Mouse (Mus musculus): Measurements from ENCODE around the gene Ccdc92b. TPM values are rescaled to one million over a fixed set of nuclear protein-coding genes. Genes with fewer than 3 reads are reported as not detected.

The Ccdc92b gene
- polyA plus RNA-seq, 1 experiment from 2014 or later, result 3.3 TPM

DNA sequence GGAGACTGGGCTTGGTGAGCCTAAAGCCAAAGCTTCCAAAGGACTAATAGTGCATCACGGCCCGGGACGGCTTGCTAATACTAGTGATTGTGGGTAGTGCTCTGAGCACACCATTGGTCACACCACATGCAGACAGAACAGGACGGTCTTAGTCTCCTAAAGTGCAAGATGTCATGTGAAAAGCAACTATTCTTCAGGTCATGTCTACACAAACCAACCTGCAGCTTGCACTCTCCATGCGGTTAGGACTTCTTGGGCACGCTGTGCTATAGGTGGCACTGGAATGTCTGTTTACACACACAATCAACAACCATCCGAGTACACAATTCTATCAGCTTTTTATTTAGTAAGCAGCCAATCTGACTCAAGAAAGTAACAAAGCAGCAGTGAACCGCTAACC is 55.3 kb downstream of the Ccdc92b start:
- Histone ChIP-seq H3K9me3 (no peaks in the 10 kb centered on the region), H3K4me2 (no peak overlapping the region), H3K27ac (no peak overlapping the region), H3K27me3 (replicated peaks) (no peaks in the 10 kb centered on the region), H3K36me3 (replicated peaks) (peaks cover 36% of the 10 kb centered on the region; the same call in 1 of the 2 replicates), H3K4me3 (no peak overlapping the region), H3K4me1 (no peaks in the 10 kb centered on the region), H3K9ac (no peak overlapping the region)
- ATAC-seq (replicated peaks), result no peak
- 96% methylated on average over 8 of the region's 8 CpGs for WGBS

DNA sequence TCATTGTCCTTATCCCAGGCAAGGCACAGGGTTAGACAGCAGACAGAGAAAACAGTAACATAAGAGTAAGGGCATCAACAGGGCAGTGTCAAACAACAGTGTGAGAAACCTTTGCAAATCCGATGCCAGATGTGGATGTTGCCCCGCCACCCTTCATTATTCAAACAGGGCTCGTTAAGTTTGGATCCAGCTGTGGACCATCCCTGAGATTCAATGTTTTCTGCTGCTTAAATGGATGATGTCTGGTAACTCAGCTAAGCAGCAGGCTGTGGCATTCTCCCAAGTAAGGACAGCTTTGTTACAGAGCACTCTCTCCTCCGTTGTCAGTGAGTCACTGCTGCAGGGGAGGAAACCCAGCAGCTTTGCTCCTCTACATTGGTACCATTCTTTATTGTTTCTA is 55.8 kb downstream of the Ccdc92b start:
- ATAC-seq (replicated peaks), result no peak
- no peak overlapping the region for H3K9ac ChIP-seq
- no peaks in the 10 kb centered on the region for H3K9me3 ChIP-seq
- no peaks in the 10 kb centered on the region for H3K4me1 ChIP-seq
- peaks cover 38% of the 10 kb centered on the region; the same call in 1 of the 2 replicates for H3K36me3 ChIP-seq (replicated peaks)
- H3K4me3 ChIP-seq, result no peak overlapping the region
- H3K4me2 ChIP-seq, result no peak overlapping the region
- no peak overlapping the region for H3K27ac ChIP-seq
- 76% methylated on average over 4 of the region's 4 CpGs for WGBS
- H3K27me3 ChIP-seq (replicated peaks), result no peaks in the 10 kb centered on the region

Other genes starting within 250 kb of the Ccdc92b start
- 14.5 and 15.8 TPM in 2 replicates for gene Rap1gap2, start 8.7 kb upstream of the Ccdc92b start, polyA plus RNA-seq (2015; fragmentation: Nextera tagmentation; extraction: Ambion mirVana)
- gene Cluh, start 29.9 kb downstream of the Ccdc92b start, polyA plus RNA-seq (2015; fragmentation: Nextera tagmentation; extraction: Ambion mirVana), result 18.2 TPM in 2 replicates
- gene Pafah1b1, start 105.1 kb downstream of the Ccdc92b start, polyA plus RNA-seq (2015; fragmentation: Nextera tagmentation; extraction: Ambion mirVana), result 45.0 and 47.9 TPM in 2 replicates
- gene Mettl16, start 151.2 kb downstream of the Ccdc92b start, polyA plus RNA-seq (2015; fragmentation: Nextera tagmentation; extraction: Ambion mirVana), result 55.2 TPM in 2 replicates
- gene Mnt, start 211.3 kb downstream of the Ccdc92b start, polyA plus RNA-seq (2015; fragmentation: Nextera tagmentation; extraction: Ambion mirVana), result 9.9 and 10.2 TPM in 2 replicates

All from midbrain, embryonic 15.5 days (tissue).